Mouse (Mus musculus) kidney, postnatal 0 days (tissue): ENCODE results near the gene Kynu. TPM values are rescaled to one million over a fixed set of nuclear protein-coding genes. Genes with fewer than 3 reads are reported as not detected.

Experiments
- ATAC-seq: fragments of 200-750 bp; cut with Nextera tagmentation; replicated peaks from 2 replicates; pipeline ENCODE4 v1.8.0; 2017; ENCODE audit warnings: low read depth, moderate number of reproducible peaks, moderate TSS enrichment, moderate library complexity; ENCODE audit not compliant: low FRiP score
- DNase-seq: peaks from one replicate; pipeline ENCODE4 v3.0.0-alpha.2; 2016; ENCODE audit warnings: low spot score
- H3K27ac ChIP-seq: fragments of 300-500 bp; sonication (generic); 2 replicates; pipeline ENCODE4 v1.5.1; 2014; ENCODE audit warnings: mild to moderate bottlenecking
- H3K27me3 ChIP-seq: fragments of 300-500 bp; sonication (generic); 2 replicates; pipeline ENCODE4 v1.6.1; 2014; ENCODE audit warnings: low read length, mixed read lengths; ENCODE audit not compliant: insufficient read depth
- H3K36me3 ChIP-seq: fragments of 300-500 bp; sonication (generic); 2 replicates; pipeline ENCODE4 v1.6.1; 2014; ENCODE audit warnings: low read length, mixed read lengths; ENCODE audit not compliant: insufficient read depth
- H3K4me1 ChIP-seq: fragments of 300-500 bp; sonication (generic); replicated peaks from 2 replicates; pipeline ENCODE4 v1.6.1; 2014; ENCODE audit warnings: antibody characterized with exemption, low read length, mixed read lengths; ENCODE audit not compliant: insufficient read depth
- H3K4me2 ChIP-seq: fragments of 300-500 bp; sonication (generic); 2 replicates; pipeline ENCODE4 v1.6.1; 2014; ENCODE audit warnings: mild to moderate bottlenecking, low read length, moderate library complexity, mixed read lengths
- H3K4me3 ChIP-seq: fragments of 300-500 bp; sonication (generic); replicated peaks from 2 replicates; pipeline ENCODE4 v1.5.1; 2014; ENCODE audit warnings: low read depth, low read length
- H3K9ac ChIP-seq: fragments of 300-500 bp; sonication (generic); 2 replicates; pipeline ENCODE4 v1.6.1; 2014; ENCODE audit warnings: low read depth, low read length
- H3K9me3 ChIP-seq: fragments of 300-500 bp; sonication (generic); replicated peaks from 2 replicates; pipeline ENCODE4 v1.6.1; 2016; ENCODE audit warnings: low read length, inconsistent platforms, mixed read lengths
- CTCF ChIP-seq: IDR thresholded peaks from 2 replicates; pipeline ENCODE4 v1.5.1; 2016; ENCODE audit warnings: antibody characterized with exemption, low read depth, mild to moderate bottlenecking, moderate library complexity
- WGBS: fragments of 180-500 bp; shearing (Covaris S2); extraction: QIAGEN DNeasy Blood & Tissue Kit; methylation state at CpG from one replicate; pipeline ENCODE4 v1.1.7; 2014; 5-methylcytosine and 5-hydroxymethylcytosine counted together
- polyA plus RNA-seq: library from polyadenylated mRNA; unstranded; fragments of >200 nt; fragmentation: Nextera tagmentation; extraction: Ambion mirVana; gene quantifications from 2 replicates; pipeline ENCODE4 v1.2.1, GENCODE M21; 2015

Gene Kynu
- polyA plus RNA-seq: 4.6 and 6.3 TPM in 2 replicates

- no peak within 1 kb of the TSS for H3K27ac ChIP-seq
- H3K36me3 ChIP-seq: no peaks in the 10 kb centered on the region
- 28% methylated on average over 9 of the region's 9 CpGs for WGBS
- no peaks in the 10 kb centered on the region for H3K9me3 ChIP-seq
- ATAC-seq (peak; percentile 65; the same call in 1 of the 2 replicates), DNase-seq (peak; percentile 14)
- no peaks in the 10 kb centered on the region for H3K27me3 ChIP-seq
- no peak within 1 kb of the TSS for H3K4me3 ChIP-seq
- H3K9ac ChIP-seq: no peak within 1 kb of the TSS
- no peak for TF ChIP-seq CTCF
- H3K4me1 ChIP-seq: no peaks in the 10 kb centered on the region
- no peak within 1 kb of the TSS; the same call in 1 of the 2 replicates for H3K4me2 ChIP-seq
These were observed at the start of gene Kynu for GRCm38 (mm10) chr2:43555062-43555888. Gene Kynu, plus strand, starts transcription at chr2:43555329.

- no peak overlapping the region for H3K27ac ChIP-seq
- 89% methylated on average over 3 of the region's 3 CpGs for WGBS
- H3K9ac ChIP-seq: no peak overlapping the region
- no peak for TF ChIP-seq CTCF
- H3K4me2 ChIP-seq: no peak overlapping the region
- H3K4me3 ChIP-seq: no peak overlapping the region
- DNase-seq (no peak), ATAC-seq (no peak)
- H3K36me3 ChIP-seq: no peaks in the 10 kb centered on the region
- no peaks in the 10 kb centered on the region for H3K27me3 ChIP-seq
- H3K4me1 ChIP-seq: no peaks in the 10 kb centered on the region
- no peaks in the 10 kb centered on the region for H3K9me3 ChIP-seq
These were observed 48.9 kb upstream of the Kynu start for GRCm38 (mm10) chr2:43506182-43506581.

GRCm38 (mm10) chr2:43513852-43514251 lies 41.3 kb upstream of the Kynu start:
- ATAC-seq: no peak
- H3K4me1 ChIP-seq: no peaks in the 10 kb centered on the region
- DNase-seq: peak; percentile 3
- TF ChIP-seq CTCF: no peak
- H3K27me3 ChIP-seq: no peaks in the 10 kb centered on the region
- H3K4me2 ChIP-seq: no peak overlapping the region
- H3K27ac ChIP-seq: no peak overlapping the region
- no peaks in the 10 kb centered on the region for H3K9me3 ChIP-seq
- 48% methylated on average over 7 of the region's 7 CpGs for whole genome bisulfite sequencing
- H3K9ac ChIP-seq: no peak overlapping the region
- H3K36me3 ChIP-seq: no peaks in the 10 kb centered on the region
- no peak overlapping the region for H3K4me3 ChIP-seq

- H3K27me3 ChIP-seq: no peaks in the 10 kb centered on the region
- no peak overlapping the region for H3K27ac ChIP-seq
- no peaks in the 10 kb centered on the region for H3K36me3 ChIP-seq
- no peaks in the 10 kb centered on the region for H3K4me1 ChIP-seq
- WGBS: 76% methylated on average over 2 of the region's 2 CpGs
- H3K9ac ChIP-seq: no peak overlapping the region
- ATAC-seq: no peak
- no peak for TF ChIP-seq CTCF
- H3K4me2 ChIP-seq: no peak overlapping the region
- H3K9me3 ChIP-seq: no peaks in the 10 kb centered on the region
- H3K4me3 ChIP-seq: no peak overlapping the region
- DNase-seq: no peak
These were observed 20.7 kb upstream of the Kynu start for GRCm38 (mm10) chr2:43534417-43534816.

GRCm38 (mm10) chr2:43542615-43543014 lies 12.5 kb upstream of the Kynu start:
- TF ChIP-seq CTCF: no peak
- DNase-seq: no peak
- ATAC-seq: no peak
- no peak overlapping the region for H3K27ac ChIP-seq
- H3K36me3 ChIP-seq: no peaks in the 10 kb centered on the region
- WGBS: 83% methylated on average over 3 of the region's 3 CpGs
- no peaks in the 10 kb centered on the region for H3K4me1 ChIP-seq
- no peak overlapping the region for H3K4me2 ChIP-seq
- no peaks in the 10 kb centered on the region for H3K27me3 ChIP-seq
- H3K4me3 ChIP-seq: no peak overlapping the region
- H3K9ac ChIP-seq: no peak overlapping the region
- H3K9me3 ChIP-seq: no peaks in the 10 kb centered on the region; the same call in 1 of the 2 replicates

- no peak overlapping the region for H3K4me3 ChIP-seq
These were observed 9.5 kb upstream of the Kynu start for GRCm38 (mm10) chr2:43545665-43546064.

More at GRCm38 (mm10) chr2:43545665-43546064, 9.5 kb upstream of the Kynu start:
- Histone ChIP-seq H3K4me2 (no peak overlapping the region), H3K9ac (no peak overlapping the region), H3K27me3 (no peaks in the 10 kb centered on the region), H3K27ac (no peak overlapping the region), H3K9me3 (no peaks in the 10 kb centered on the region; the same call in 1 of the 2 replicates), H3K4me1 (no peaks in the 10 kb centered on the region), H3K36me3 (no peaks in the 10 kb centered on the region)
- no peak for ATAC-seq
- no peak for TF ChIP-seq CTCF
- DNase-seq: no peak
- WGBS: 73% methylated on average over 3 of the region's 3 CpGs
